Mouse (Mus musculus) urinary bladder, postnatal 14 days (tissue): ENCODE data around the gene Btbd19.

ENCODE experiments used
- DNase-seq: peaks from one replicate; pipeline ENCODE4 v3.0.0; 2021; ENCODE audit warnings: low spot score

The Btbd19 gene

GRCm38 (mm10) chr4:117110985-117111384 lies 14.5 kb downstream of the Btbd19 start:
- DNase-seq = no peak

- DNase-seq = no peak
Observed at GRCm38 (mm10) chr4:117110249-117110648, 15.3 kb downstream of the Btbd19 start.

DNA sequence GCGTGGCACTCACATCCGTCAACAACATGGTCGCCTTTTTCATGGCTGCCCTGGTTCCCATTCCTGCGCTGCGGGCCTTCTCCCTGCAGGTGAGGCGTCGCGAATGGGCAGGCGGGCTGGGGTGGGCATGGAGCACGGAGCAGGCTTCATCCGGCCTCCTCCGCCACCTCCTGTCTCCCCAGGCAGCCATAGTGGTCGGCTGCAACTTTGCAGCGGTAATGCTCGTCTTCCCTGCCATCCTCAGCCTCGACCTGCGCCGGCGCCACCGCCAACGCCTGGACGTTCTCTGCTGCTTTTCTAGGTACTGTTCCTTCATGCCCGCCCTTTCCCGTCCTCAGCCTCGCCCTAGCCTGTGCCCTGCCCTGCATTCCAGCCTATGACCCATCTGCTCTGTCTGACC lies 16.2 kb downstream of the Btbd19 start:
- DNase-seq = no peak

GRCm38 (mm10) chr4:117108524-117108849 lies 17.0 kb downstream of the Btbd19 start:
- no peak for DNase-seq

DNA sequence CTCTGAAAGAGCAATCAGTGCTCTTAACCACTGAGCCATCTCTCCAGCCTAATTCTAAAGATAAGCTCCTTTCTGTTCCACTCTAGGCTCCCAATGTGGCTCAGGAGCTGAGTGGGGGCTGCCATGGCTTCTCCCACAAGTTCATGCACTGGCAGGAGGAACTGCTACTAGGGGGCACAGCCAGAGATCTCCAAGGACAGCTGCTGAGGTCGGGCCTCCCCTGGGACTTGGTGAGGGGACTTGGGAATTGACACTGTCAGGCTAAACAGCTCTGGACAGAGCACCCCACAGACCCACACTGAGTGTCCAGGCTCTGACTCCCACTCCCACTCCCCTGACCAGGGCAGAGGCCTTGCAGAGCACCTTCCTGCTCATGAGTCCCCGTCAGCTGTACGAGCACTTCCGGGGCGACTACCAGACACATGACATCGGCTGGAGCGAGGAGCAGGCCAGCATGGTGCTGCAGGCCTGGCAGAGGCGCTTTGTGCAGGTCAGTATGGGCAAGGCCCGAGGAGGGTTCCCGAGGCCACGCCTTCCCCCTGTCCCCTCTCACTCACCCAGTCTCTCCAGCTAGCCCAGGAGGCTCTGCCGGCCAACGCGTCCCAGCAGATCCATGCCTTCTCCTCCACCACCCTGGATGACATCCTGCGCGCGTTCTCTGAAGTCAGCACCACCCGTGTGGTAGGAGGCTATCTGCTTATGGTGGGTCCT lies 17.6 kb downstream of the Btbd19 start:
- no peak for DNase-seq

DNA sequence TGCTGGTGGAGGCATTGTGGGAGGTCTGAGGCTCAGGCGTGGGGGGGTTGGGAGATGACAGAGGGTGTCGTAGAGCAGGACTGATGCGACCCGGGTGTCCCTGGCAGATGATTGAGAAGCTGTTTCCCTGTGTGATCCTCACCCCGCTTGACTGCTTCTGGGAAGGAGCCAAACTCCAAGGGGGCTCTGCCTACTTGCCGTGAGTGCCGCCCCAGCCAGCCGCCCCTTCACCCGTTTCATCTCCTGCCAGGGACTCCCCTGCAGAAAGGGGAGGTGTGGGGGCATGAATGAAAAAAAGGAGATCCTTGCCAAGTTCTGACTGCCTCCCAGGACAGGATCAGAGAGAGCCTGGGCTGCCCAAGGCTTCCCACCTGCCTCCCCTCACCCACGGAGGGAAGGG lies 20.4 kb downstream of the Btbd19 start:
- DNase-seq = no peak

- DNase-seq = no peak
Observed at GRCm38 (mm10) chr4:117104672-117105071, 20.9 kb downstream of the Btbd19 start.

- no peak for DNase-seq
Observed at GRCm38 (mm10) chr4:117101218-117101617, 24.3 kb downstream of the Btbd19 start.

GRCm38 (mm10) chr4:117100036-117100435 lies 25.5 kb downstream of the Btbd19 start:
- DNase-seq = no peak

GRCm38 (mm10) chr4:117098764-117099036 lies 26.8 kb downstream of the Btbd19 start:
- no peak for DNase-seq

DNA sequence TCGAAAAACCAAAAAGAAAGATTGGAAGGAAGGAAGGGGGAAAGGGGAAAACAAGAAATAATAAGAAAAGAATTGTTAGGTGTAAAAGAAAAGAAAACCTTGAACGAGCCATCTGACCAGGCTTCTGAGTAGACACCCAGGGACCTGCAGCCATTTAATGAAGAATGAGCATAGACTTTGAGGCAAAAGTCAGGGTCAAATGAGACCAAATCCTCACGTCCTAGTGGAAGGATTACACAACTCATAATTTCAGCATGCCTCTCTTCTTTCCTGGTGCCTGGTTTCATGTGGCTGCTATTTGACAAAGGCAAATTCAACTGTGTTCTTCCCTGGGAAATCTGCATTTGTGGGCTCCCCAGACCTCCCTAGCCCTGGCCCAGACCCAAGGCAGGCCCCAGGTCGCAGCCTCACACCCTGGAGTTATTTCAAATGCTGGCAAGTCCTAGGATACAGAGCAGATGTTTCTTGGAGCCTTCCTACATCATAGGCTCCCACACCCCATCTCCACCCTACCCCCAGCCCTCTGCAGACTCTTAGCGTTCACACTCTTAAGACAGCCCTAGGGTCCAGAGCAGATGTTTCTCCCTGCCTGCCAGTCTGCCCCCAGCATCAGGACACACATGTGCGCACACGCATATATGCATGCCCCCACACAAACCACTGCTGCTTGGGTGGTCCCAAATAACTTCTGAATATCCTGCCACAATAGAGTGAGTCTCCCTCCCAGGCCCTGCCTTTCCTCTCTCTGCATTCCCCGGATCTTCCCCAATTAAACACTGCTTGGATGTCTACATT lies 27.4 kb downstream of the Btbd19 start:
- no peak for DNase-seq

GRCm38 (mm10) chr4:117096666-117097065 lies 28.9 kb downstream of the Btbd19 start:
- DNase-seq = no peak

DNA sequence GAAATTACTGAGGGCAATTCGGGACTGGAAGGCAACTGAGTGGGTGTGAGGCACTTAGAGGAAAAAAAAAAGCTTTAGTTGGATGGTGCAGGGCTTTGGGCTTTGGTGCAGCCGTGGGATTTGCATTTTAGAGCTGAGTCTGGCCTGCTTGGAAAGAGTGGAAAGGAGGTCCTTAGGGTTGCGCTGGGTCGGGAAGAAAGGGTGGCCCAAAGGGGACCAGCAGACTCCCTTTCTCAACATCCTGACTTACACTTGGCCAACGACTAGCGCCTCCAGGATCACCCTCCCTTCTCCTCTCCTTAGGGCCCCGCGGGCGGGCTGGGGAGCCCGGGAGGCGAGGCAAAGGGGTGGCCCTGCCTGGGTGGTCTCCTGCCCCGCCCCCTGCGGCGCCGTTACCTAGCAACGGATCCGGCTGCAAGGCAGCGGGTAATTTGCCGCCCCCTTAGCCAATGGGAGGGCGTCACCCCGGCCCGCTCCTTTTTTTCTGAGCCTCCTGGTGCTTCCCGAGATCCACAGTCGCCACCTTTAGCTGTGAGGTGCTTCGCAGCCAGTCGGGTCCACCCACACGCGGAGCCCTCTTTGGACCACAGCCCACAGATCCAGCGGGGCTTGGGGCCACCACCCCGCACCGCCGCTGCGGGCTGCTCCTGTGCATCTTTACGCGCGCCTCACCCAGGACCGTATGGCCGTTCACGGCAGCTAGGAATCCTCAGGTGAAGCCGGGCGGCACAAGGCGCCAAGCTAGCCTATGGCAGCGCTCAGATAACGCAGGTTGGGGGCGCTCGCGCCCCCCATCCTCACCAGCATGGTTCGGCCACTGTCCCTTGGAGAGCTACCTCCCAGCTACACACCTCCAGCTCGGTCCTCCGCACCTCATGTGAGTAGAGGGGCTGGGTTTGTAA lies 29.7 kb downstream of the Btbd19 start, which contains the start of gene Ptch2:
Ptch2 (plus strand) TSS at position 525 of the 902 bp plus-strand sequence.
- peak; percentile 62 for DNase-seq

DNA sequence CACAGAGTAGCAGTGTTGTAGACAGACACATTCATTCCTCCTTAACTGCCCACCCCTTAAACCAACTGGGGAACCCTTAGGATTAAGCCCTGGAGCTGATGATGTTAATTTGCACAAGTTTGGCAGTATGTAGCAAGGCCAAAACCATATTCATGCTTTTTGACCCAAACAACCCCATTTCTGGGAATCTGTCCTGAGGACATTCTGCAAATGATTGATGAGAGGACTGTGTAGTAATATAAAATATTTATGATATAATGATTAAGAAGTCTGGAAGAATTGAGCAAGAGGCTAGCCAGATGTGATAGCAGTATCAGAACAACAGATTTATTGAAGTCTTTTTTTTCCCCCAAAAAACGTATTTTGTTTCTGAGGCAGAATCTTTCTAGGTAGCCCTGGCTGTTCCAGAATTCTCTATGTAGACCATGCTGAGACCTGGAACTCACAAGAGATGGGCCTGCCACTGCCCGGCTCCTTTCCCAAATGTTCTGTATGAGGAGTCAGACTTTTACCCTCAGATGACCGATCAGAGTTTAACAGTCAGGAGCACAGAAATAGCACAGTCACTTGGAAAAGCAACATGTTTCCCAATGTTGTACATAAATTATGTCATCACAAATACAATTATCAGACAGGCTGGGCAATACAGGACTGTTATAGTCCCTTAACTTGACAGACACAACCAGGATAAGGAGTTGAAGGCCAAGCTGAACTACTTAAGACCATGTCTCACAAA lies 30.7 kb downstream of the Btbd19 start:
- no peak for DNase-seq

- DNase-seq = no peak
Observed at GRCm38 (mm10) chr4:117090586-117090985, 34.9 kb downstream of the Btbd19 start.

DNA sequence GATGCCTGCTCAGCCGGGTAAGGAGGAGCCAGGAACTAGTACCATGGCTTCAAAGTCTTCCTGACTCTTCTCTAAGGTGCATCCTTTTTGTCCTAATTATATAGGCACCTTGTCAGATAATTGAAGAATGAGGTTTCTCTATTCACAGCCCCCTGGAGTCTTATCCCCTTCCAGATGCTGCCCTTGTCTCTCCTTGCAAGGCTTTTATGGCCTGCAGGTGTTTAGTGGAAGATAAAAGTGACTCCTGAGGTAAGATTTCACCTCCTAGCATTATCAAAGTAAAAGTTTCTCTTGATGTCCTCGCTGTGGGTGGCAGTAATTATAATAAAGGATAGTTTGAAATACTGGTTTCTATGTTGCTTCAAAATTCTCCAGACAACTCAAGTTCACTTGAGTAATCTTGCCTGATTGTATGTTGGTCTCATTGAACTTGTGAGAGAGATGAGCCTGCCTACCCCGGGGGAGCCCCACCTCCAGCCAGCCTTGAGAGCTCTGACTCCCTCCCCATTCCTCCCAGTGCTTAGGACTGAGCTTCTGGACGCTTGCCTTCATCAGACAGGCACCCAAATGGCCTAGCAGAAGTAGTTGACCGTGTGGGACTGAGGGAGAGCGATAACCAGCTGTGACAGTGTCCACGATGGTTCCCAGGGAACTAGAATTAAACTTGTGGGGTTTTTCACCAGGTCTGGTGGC lies 37.4 kb downstream of the Btbd19 start:
- DNase-seq = no peak

DNA sequence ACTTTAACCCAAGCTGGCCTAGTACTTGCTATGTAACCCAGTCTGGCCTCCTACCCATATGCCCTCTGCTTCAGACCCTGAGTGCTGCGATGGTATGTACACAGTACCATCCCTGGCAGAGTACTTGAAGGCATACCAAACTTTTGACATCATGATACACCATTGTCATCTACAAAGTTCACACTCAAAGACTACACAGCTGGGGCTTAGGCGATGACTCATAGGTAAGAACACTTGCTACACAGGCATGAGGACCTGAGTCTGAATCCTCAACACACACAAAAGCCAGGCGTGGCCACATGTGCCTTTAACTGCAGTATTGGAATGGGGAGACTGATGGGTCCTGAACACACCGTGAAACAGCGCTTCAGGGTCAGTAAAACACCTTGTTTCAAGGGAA lies 54.3 kb downstream of the Btbd19 start:
- no peak for DNase-seq

DNA sequence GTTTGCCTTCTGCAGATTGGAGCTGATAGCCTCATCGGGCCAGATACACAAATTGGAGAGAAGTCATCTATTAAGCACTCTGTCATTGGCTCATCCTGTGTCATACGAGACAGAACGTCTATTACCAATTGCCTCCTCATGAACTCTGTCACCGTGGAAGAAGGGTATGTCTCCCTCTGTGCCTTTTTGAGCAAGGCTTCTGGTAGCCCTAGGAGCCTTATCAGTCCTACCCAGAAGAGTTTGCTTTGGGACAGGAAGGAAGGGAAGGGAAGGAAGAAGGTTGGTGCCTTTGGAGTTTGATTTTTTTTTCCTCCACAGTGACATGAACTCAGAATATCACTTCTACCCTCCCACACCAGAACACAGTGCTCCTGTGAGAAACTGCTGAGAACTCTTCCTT lies 54.9 kb downstream of the Btbd19 start:
- no peak for DNase-seq

GRCm38 (mm10) chr4:117069647-117070046 lies 55.9 kb downstream of the Btbd19 start:
- no peak for DNase-seq
